In genomic region chr7:120893123-120893522, GRCm38 (mm10) we compare ENCODE assay signal across 30 mouse cellular contexts. TPM values are rescaled to one million over a fixed set of nuclear protein-coding genes. Genes with fewer than 3 reads are reported as not detected.
DNase-seq lines count a peak whose midpoint lies in the region; ATAC-seq and TF ChIP-seq lines count a peak whose summit lies in the region.
"Had no signal": no experiment of that assay in that cellular context is flagged by ENCODE, and none has a peak within 500 bp of the region (broad histone marks: within the 10 kb centered on the region; RNA-seq: fewer than 3 reads in every experiment).

No protein-coding gene starts in this region.

- no peak overlapping the region for H3K4me2 ChIP-seq in neural tube, embryonic 12.5 days (replicated peaks)
- H3K4me2 ChIP-seq in neural tube, embryonic 15.5 days: no peak overlapping the region
- no peak overlapping the region for H3K4me2 ChIP-seq in liver, embryonic 11.5 days
- no peak overlapping the region for H3K4me2 ChIP-seq in liver, embryonic 16.5 days (ENCODE audit: low read depth, low read length)
- no peak overlapping the region for H3K4me2 ChIP-seq in forebrain, embryonic 16.5 days (ENCODE audit: low read length)
- H3K4me2 ChIP-seq: embryonic facial prominence, embryonic 13.5 days; forebrain, embryonic 13.5 days; heart, embryonic 13.5 days; hindbrain, embryonic 15.5 days; limb, embryonic 15.5 days; lung, embryonic 15.5 days; midbrain, embryonic 13.5 days had no signal

- H3K9ac ChIP-seq in neural tube, embryonic 12.5 days: 0 out of 2 replicates have a peak overlapping the region, but pooled peaks have one; percentile 10
- no peak overlapping the region for H3K9ac ChIP-seq in neural tube, embryonic 15.5 days (replicated peaks)
- no peak overlapping the region for H3K9ac ChIP-seq in liver, embryonic 11.5 days (ENCODE audit: low read depth, low read length)
- H3K9ac ChIP-seq in liver, embryonic 16.5 days (ENCODE audit: low read depth, low read length): peak overlapping the region; percentile 7; the same call in 1 of the 2 replicates
- H3K9ac ChIP-seq in forebrain, embryonic 16.5 days (replicated peaks; ENCODE audit: low read depth, low read length): no peak overlapping the region
- H3K9ac ChIP-seq: embryonic facial prominence, embryonic 13.5 days; forebrain, embryonic 13.5 days; heart, embryonic 13.5 days; hindbrain, embryonic 15.5 days; limb, embryonic 15.5 days; lung, embryonic 15.5 days; midbrain, embryonic 13.5 days had no signal

- no peak overlapping the region for H3K27ac ChIP-seq in neural tube, embryonic 12.5 days
- no peak overlapping the region for H3K27ac ChIP-seq in neural tube, embryonic 15.5 days (replicated peaks)
- no peak overlapping the region for H3K27ac ChIP-seq in liver, embryonic 11.5 days (ENCODE audit: low read depth, low read length)
- H3K27ac ChIP-seq in liver, embryonic 16.5 days (ENCODE audit: low read length): peak overlapping the region; percentile 40
- no peak overlapping the region for H3K27ac ChIP-seq in forebrain, embryonic 16.5 days (ENCODE audit: low read length)
- H3K27ac ChIP-seq in layer of hippocampus, adult 2 months: no peak overlapping the region
- H3K27ac ChIP-seq: embryonic facial prominence, embryonic 13.5 days; forebrain, embryonic 13.5 days; heart, adult 2 months; heart, embryonic 13.5 days; hindbrain, embryonic 10.5 days; hindbrain, embryonic 15.5 days; limb, embryonic 10.5 days; limb, embryonic 15.5 days; lung, embryonic 15.5 days; midbrain, embryonic 13.5 days had no signal

- no peak for DNase-seq in liver, embryonic 11.5 days (ENCODE audit: low spot score)
- no peak for DNase-seq in thymus, postnatal 14 days
- DNase-seq in layer of hippocampus, adult 2 months (ENCODE audit: low spot score in 2 of 2): no peak
- DNase-seq: adrenal gland, postnatal 14 days; cerebellum, adult 11-12 months; cerebellum, adult 9-11 months; gastrocnemius, postnatal 25 days; heart, adult 2 months; heart, postnatal 10 days; kidney, adult 2 months; kidney, postnatal 4 days; right cerebral cortex, postnatal 25 days; thymus, adult 18-20 months; thymus, postnatal 4 days had no signal

- H3K4me3 ChIP-seq in neural tube, embryonic 12.5 days: no peak overlapping the region
- no peak overlapping the region for H3K4me3 ChIP-seq in neural tube, embryonic 15.5 days (replicated peaks)
- no peak overlapping the region for H3K4me3 ChIP-seq in liver, embryonic 11.5 days (ENCODE audit: low read depth, low read length)
- H3K4me3 ChIP-seq in liver, embryonic 16.5 days (ENCODE audit: low read depth, low read length): no peak overlapping the region
- no peak overlapping the region for H3K4me3 ChIP-seq in forebrain, embryonic 16.5 days (replicated peaks; ENCODE audit: low read length)
- no peak overlapping the region for H3K4me3 ChIP-seq in layer of hippocampus, adult 2 months
- H3K4me3 ChIP-seq: embryonic facial prominence, embryonic 13.5 days; erythroblast, embryonic 14.5 days; forebrain, embryonic 13.5 days; heart, adult 2 months; heart, embryonic 13.5 days; hindbrain, embryonic 10.5 days; hindbrain, embryonic 15.5 days; limb, embryonic 10.5 days; limb, embryonic 15.5 days; lung, embryonic 15.5 days; midbrain, embryonic 13.5 days had no signal

- H3K9me3 ChIP-seq in neural tube, embryonic 12.5 days: no peaks in the 10 kb centered on the region
- H3K9me3 ChIP-seq in neural tube, embryonic 15.5 days (replicated peaks): no peaks in the 10 kb centered on the region
- no peaks in the 10 kb centered on the region for H3K9me3 ChIP-seq in liver, embryonic 11.5 days (ENCODE audit: control insufficient read depth, low read length)
- H3K9me3 ChIP-seq in liver, embryonic 16.5 days (replicated peaks; ENCODE audit: control insufficient read depth, low read length): no peaks in the 10 kb centered on the region
- no peaks in the 10 kb centered on the region for H3K9me3 ChIP-seq in forebrain, embryonic 16.5 days (ENCODE audit: control insufficient read depth, low read length)
- H3K9me3 ChIP-seq: embryonic facial prominence, embryonic 13.5 days; forebrain, embryonic 13.5 days; heart, embryonic 13.5 days; hindbrain, embryonic 10.5 days; hindbrain, embryonic 15.5 days; limb, embryonic 10.5 days; limb, embryonic 15.5 days; lung, embryonic 15.5 days; midbrain, embryonic 13.5 days had no signal

- no peak for ATAC-seq in neural tube, embryonic 12.5 days (ENCODE audit: low FRiP score, low read depth)
- no peak for ATAC-seq in neural tube, embryonic 15.5 days (ENCODE audit: low FRiP score)
- ATAC-seq in liver, embryonic 11.5 days (replicated peaks; ENCODE audit: low FRiP score): peak; percentile 69
- peak; percentile 82 for ATAC-seq in liver, embryonic 16.5 days (ENCODE audit: low read depth)
- ATAC-seq in forebrain, embryonic 16.5 days: no peak
- ATAC-seq: CD4-positive, CD25-positive, alpha-beta regulatory T cell, adult 4 months; forebrain, embryonic 13.5 days; inflammation-experienced regulatory T-cells, adult 6 months; midbrain, embryonic 13.5 days had no signal

- H3K4me1 ChIP-seq in neural tube, embryonic 12.5 days: no peaks in the 10 kb centered on the region
- no peaks in the 10 kb centered on the region for H3K4me1 ChIP-seq in neural tube, embryonic 15.5 days
- H3K4me1 ChIP-seq in liver, embryonic 11.5 days (replicated peaks; ENCODE audit: control insufficient read depth, insufficient read depth, low read length): no peaks in the 10 kb centered on the region
- peaks cover 7% of the 10 kb centered on the region for H3K4me1 ChIP-seq in liver, embryonic 16.5 days (ENCODE audit: control insufficient read depth, low read depth, low read length)
- H3K4me1 ChIP-seq in forebrain, embryonic 16.5 days (replicated peaks; ENCODE audit: control insufficient read depth, insufficient read depth, low read length): no peaks in the 10 kb centered on the region
- H3K4me1 ChIP-seq: forebrain, embryonic 13.5 days; hindbrain, embryonic 15.5 days; limb, embryonic 10.5 days; limb, embryonic 15.5 days; lung, embryonic 15.5 days; midbrain, embryonic 13.5 days had no signal

- H3K27me3 ChIP-seq in neural tube, embryonic 12.5 days (replicated peaks): no peaks in the 10 kb centered on the region
- H3K27me3 ChIP-seq in neural tube, embryonic 15.5 days (replicated peaks): no peaks in the 10 kb centered on the region
- no peaks in the 10 kb centered on the region for H3K27me3 ChIP-seq in liver, embryonic 11.5 days (replicated peaks; ENCODE audit: control insufficient read depth, insufficient read depth, low read length)
- H3K27me3 ChIP-seq in liver, embryonic 16.5 days (ENCODE audit: control insufficient read depth, insufficient read depth, low read depth, low read length): no peaks in the 10 kb centered on the region
- no peaks in the 10 kb centered on the region for H3K27me3 ChIP-seq in forebrain, embryonic 16.5 days (replicated peaks; ENCODE audit: control insufficient read depth, insufficient read depth, low read length)
- H3K27me3 ChIP-seq: embryonic facial prominence, embryonic 13.5 days; forebrain, embryonic 13.5 days; heart, embryonic 13.5 days; hindbrain, embryonic 15.5 days; limb, embryonic 15.5 days; lung, embryonic 15.5 days; midbrain, embryonic 13.5 days had no signal

- no peak for TF ChIP-seq CTCF in layer of hippocampus, adult 2 months (conservative IDR thresholded peaks at IDR 0.05)

- WGBS in neural tube, embryonic 12.5 days: 79% methylated on average over 5 of the region's 5 CpGs
- 84% methylated on average over 5 of the region's 5 CpGs for WGBS in neural tube, embryonic 15.5 days
- 69% methylated on average over 5 of the region's 5 CpGs for WGBS in liver, embryonic 11.5 days
- WGBS in liver, embryonic 16.5 days (ENCODE audit: insufficient replicate concordance): 44% methylated on average over 5 of the region's 5 CpGs
- WGBS in forebrain, embryonic 16.5 days: 81% methylated on average over 5 of the region's 5 CpGs

- H3K36me3 ChIP-seq in neural tube, embryonic 12.5 days: peaks cover 15% of the 10 kb centered on the region; the same call in 1 of the 2 replicates
- H3K36me3 ChIP-seq in neural tube, embryonic 15.5 days: peaks cover 59% of the 10 kb centered on the region
- H3K36me3 ChIP-seq in liver, embryonic 11.5 days (ENCODE audit: control insufficient read depth, insufficient read depth, low read length): 0 out of 2 replicates have a peak, but pooled peaks cover 2% of the 10 kb centered on the region
- H3K36me3 ChIP-seq in liver, embryonic 16.5 days (ENCODE audit: control insufficient read depth, insufficient read depth): peaks cover 69% of the 10 kb centered on the region
- peaks cover 4% of the 10 kb centered on the region; the same call in 1 of the 2 replicates for H3K36me3 ChIP-seq in forebrain, embryonic 16.5 days (ENCODE audit: control insufficient read depth, insufficient read depth)

RNA-seq across cellular contexts. Expression of gene Polr3e, which starts 24.4 kb away (rescaled TPM):
- 26.6 and 28.0 TPM in 2 replicates for polyA plus RNA-seq in neural tube, embryonic 12.5 days (2016; fragmentation: Nextera tagmentation; extraction: Ambion mirVana)
- polyA plus RNA-seq in neural tube, embryonic 15.5 days (2015; fragmentation: Nextera tagmentation; extraction: Ambion mirVana): 23.4 and 26.4 TPM in 2 replicates
- 30.0 and 31.3 TPM in 2 replicates for polyA plus RNA-seq in liver, embryonic 11.5 days (2014; fragmentation: Nextera tagmentation; extraction: Ambion mirVana)
- 10.1 and 10.4 TPM in 2 replicates for polyA plus RNA-seq in liver, embryonic 16.5 days (2015; fragmentation: Nextera tagmentation; extraction: Ambion mirVana)
- 32.6 and 34.5 TPM in 2 replicates for polyA plus RNA-seq in forebrain, embryonic 16.5 days (2015; fragmentation: Nextera tagmentation; extraction: Ambion mirVana)
- total RNA-seq in layer of hippocampus, adult 2 months (2021): 10 to 100 TPM; 26.3 to 27.0 TPM

RNA-seq across cellular contexts. Expression of gene Eef2k, which starts 50.5 kb away (rescaled TPM):
- 21.1 and 22.2 TPM in 2 replicates for polyA plus RNA-seq in neural tube, embryonic 12.5 days (2016; fragmentation: Nextera tagmentation; extraction: Ambion mirVana)
- 33.5 and 40.6 TPM in 2 replicates for polyA plus RNA-seq in neural tube, embryonic 15.5 days (2015; fragmentation: Nextera tagmentation; extraction: Ambion mirVana)
- 21.2 and 23.2 TPM in 2 replicates for polyA plus RNA-seq in liver, embryonic 11.5 days (2014; fragmentation: Nextera tagmentation; extraction: Ambion mirVana)
- 46.5 and 52.1 TPM in 2 replicates for polyA plus RNA-seq in liver, embryonic 16.5 days (2015; fragmentation: Nextera tagmentation; extraction: Ambion mirVana)
- 38.9 and 40.3 TPM in 2 replicates for polyA plus RNA-seq in forebrain, embryonic 16.5 days (2015; fragmentation: Nextera tagmentation; extraction: Ambion mirVana)
- total RNA-seq in layer of hippocampus, adult 2 months (2021): 10 to 100 TPM; 32.5 to 32.8 TPM

Comparison
In these comparisons a context has a peak if more than half of its experiments do, and no peak if none do; other contexts are left out.
1. H3K9ac ChIP-seq: peak in neural tube, embryonic 12.5 days (single experiment) and liver, embryonic 16.5 days (single experiment); none in neural tube, embryonic 15.5 days (single experiment), liver, embryonic 11.5 days (single experiment) and forebrain, embryonic 16.5 days (single experiment).
2. ATAC-seq: peak in liver, embryonic 11.5 days (single experiment) and liver, embryonic 16.5 days (single experiment); none in neural tube, embryonic 12.5 days (single experiment), neural tube, embryonic 15.5 days (single experiment) and forebrain, embryonic 16.5 days (single experiment).